Mouse (Mus musculus): ENCODE results near the gene Trak1.
"Not testable (repeated sequence)": the region's sequence is repeated elsewhere in the genome, so short reads cannot be mapped to it uniquely, and the experiment has no call there.

Gene Trak1

DNA sequence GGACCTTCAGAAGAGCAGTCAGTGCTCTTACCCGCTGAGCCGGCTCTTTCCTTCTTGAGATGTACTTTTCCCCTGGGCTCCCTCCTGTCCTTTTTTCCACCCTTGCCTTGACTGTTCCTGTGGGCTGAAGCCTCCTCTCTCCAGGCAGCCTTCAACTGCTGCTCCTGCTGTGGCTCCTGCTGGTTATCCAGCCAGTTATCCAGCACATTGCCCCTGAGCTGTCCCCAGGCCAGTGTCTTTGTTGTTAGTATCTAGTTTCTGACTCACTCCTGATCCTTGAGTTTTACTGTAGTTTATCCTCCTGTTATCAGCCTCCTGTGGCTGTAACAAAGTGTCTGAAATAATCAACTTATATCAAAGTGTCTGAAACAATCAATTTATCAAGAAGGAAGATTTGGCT, 23.8 kb downstream of the Trak1 start:
- no peak for DNase-seq

DNA sequence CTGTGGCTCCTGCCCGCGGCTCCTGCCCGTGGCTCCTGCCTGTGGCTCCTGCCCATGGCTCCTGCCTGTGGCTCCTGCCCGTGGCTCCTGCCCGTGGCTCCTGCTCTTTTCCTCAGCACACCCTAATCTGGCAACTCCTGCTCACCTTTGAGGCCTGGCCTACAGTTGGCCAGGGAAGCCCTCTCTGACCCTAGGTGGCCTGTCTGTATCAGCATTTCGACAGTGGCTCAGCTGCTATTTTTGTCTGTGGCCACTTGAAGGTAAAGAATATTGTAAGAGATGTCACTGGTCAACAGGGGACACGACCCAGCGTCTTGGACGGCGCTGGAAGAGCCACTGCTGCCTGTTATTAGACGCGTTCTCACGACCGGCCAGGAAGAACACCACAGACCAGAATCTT, 24.7 kb downstream of the Trak1 start:
- DNase-seq = no peak

DNA sequence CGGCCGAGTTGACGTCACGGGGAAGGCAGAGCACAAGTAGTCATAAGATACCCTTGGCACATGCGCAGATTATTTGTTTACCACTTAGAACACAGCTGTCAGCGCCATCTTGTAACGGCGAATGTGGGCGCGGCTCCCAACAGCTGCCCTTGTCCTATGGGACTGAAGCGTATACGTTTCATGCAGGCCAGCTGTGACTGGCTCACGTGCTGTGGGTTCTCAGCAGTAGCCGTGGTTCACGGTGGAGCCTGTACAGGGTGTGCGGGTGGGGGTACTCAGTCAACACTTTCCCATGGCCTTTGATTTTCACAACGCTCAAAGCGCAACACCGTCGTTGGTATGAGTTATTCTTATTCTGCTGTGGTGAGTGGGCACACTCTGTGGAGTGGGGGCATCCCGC, 31.0 kb downstream of the Trak1 start:
- not testable (repeated sequence) for DNase-seq

DNA sequence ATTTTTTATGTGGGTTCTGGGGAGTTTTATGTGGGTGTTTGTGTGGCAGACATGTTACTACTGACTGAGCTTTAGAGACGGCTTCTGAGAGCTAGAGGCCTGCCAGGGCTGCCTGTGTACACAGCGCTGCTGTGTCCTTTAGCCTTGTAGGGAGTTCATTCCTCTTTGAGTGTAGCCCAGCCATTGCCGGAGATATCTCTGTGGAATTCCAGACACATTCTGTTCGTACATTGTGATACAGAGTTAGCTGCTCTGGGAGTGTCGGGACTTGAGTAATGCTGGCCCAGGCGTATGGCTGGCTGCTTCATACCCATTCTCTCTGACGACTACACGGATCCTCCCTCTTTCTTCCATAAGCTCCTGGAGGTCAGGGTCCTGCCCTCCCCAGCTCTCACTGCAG, 31.9 kb downstream of the Trak1 start:
- no peak for DNase-seq

DNA sequence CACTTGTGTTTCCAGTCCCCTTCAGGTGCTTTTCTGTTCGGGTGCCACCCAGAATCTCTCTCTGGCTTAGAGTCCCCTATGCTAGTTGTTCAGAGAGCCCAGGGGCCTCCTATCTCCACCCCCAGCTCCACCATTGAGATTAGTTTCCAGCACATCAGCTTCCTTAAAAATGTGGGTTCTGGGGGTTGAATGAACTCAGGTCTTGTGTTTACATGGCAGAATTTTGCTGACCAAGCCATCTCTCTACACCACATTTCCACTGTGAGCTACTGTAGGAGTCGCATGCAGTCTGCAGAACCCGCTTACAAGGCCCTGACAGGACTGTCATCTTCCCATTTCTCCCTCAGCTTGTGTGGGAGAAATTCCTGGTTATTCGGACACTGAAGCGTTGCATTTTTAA, 32.8 kb downstream of the Trak1 start:
- no peak for DNase-seq

DNA sequence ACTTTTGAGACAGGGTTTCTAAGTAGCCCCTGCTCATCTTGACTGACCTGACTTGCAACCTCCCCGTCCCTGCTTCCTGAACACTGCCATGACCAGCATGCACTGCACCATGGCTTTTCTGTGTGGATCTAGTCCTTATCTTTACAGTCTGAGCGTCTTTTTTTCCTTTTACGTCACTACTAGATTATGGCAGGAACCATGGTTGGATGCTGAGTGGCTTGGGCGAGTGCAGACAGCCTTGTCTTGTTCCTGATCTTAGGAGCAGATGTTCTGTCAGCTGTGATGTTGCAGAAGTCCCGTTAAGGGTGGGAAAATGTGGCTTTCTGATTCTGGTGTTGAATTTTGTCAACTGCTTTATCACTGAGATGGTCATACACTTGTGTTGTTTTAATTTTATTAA, 34.1 kb downstream of the Trak1 start:
- no peak for DNase-seq

DNA sequence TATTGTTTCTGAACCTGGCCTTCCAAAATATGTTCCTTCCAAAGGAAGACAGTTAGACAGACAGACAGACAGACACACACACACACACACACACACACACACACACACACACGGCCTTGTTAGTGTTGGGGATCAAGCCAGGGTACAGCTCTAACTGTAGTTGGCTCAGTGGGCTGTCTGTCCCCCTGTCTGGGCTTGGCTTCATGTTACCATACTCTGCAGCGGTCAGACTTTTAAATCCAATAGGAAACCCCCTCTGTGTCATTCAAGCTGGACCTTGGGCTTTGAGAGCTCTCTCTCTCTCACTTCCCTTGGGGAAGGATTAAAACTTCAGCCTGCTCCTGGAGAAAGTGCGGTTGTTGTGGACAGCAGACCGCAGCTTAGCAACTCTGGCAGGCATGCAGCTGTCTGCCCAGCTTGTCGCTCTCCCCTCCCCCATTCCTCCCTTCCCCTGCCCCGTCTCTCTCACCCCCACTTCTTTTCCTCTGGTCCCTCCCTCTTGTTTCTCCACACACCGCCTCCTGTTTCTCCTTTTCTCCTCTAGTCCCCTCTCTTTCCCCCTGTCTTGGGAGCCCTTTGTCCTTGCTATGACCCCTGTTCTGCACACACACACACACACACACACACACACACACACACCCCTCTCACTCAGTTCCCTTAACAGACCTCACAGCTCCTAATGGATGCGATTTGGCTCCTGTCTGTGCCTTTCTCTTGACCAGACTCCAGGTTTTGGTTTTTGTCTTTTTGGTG, 34.8 kb downstream of the Trak1 start:
- DNase-seq = no peak

DNA sequence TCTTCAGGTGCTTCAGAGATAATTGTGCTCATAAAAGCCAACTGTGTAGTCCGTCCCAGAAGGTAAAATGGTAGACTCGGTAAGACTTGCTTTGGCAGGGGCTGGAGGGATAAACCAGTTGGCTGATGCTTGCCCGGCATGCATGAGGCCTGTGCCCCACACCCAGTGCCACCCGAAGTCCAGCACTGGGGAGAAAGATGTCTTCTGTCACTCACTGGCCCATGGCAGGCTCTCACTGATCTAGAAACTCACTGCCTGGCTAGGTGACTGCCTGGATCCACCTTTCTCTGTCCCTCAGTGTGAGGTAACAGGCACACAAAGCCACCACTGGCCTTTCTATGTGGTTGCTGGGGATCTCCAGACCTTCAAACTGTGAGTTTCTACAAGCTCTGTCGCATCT, 36.3 kb downstream of the Trak1 start:
- no peak for DNase-seq

DNA sequence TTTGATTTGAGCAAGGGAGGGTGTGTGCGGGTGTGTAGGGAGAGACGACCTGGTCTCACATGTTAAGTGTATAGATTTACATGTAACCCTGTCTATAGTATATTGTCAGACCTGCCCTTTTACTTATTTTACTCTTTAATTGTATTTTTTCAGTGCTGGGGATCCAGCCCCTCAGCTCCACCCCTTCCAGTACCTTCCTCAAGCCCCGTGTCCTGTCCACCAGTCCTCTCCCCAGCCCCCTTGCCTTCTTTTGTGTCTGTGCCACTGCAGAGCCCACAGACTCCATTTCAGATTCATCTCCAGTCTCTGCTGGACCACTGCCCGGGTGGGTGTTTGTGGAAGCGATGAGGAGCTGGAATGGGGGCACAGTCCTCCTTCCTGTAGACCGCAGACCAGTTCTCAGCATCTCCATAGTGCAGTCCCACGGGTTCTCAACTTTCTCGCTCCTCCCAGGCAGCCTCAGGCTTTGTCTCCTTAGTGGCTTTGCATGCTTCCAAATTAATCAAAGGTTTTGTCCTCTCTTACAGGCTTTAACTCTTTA, 37.1 kb downstream of the Trak1 start:
- no peak for DNase-seq

DNA sequence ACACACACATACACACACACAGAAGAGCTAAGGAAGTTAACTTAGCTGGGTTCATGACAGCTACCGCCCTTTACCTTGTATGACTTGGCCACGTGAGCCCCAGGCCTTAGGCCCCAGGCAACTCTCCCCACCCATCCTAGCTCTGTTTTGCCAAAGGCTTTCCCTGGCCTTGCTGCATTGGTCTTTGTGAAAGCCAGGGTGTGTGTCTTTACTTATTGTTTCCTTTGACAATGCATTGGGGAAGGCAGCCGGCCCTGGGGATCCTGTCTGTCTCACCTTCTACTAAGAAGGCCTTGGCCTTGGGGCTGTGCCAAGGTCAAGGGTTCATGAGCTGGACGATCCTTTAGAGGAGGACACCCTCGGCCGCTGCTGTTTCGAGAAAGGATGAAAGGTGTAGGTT, 38.3 kb downstream of the Trak1 start:
- no peak for DNase-seq

DNA sequence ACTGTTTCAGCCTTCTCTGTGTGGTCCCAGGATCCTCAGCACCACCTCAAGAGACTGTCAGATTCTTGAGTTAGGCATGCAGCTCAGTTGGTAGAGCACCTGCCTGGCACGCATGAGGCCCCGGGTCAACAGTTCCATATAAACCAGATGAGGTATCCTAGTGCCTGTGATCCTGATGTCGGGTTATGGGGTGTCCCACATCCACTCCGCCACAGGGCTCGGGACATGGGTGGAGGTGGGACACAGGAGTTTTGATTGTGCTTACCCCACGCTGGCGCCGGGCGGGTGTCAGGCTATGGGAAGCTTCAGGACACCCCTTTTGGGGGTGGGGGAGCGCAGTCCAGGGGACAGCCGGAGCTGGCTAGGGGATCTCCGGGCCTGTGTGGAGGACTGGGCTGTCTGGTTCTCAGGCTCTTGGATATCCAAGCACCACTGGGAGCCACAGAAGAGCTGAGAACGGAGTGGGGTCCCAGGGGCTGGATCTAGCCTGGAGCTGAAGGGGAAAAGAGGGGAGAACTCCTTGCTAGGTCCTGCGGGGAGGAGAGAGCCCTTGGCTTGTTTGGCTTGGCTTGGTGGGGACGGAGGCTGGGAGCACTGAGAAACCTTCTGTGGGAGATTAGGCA, 39.1 kb downstream of the Trak1 start:
- no peak for DNase-seq

DNA sequence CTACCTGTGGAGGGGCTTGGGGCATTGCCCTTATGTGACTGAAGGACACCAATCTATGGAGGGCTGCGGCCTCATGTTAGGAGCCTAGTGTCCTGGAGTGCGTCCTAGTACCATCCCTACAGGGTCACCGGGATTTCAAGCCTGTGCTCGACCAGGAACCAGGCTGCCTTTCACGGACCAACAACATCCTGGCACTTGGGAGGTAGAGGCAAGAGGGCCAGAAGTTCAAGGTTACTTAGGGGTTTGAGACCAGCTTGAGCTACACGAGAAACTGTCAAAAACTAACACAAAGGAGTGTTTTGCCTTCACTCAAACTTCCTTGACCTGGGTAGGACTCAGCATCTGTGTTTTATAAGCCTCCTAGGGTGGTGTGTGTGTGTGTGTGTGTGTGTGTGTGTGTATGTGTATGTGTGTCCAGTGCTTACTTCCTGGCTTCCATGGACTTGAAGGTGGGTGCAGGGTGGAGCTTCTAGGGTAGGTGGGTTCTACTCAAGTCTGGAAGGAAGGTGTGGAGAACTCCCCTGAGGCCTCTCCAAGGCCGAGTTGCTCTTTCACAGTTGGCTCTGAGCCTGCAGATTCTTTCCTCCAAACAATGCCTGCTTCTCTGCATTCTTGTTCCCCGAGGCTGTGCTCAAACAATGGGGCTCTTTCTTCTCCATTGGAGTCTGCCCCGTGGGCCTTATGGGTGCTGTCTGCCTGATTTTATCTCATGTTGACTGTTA, 40.1 kb downstream of the Trak1 start:
- no peak for DNase-seq

DNA sequence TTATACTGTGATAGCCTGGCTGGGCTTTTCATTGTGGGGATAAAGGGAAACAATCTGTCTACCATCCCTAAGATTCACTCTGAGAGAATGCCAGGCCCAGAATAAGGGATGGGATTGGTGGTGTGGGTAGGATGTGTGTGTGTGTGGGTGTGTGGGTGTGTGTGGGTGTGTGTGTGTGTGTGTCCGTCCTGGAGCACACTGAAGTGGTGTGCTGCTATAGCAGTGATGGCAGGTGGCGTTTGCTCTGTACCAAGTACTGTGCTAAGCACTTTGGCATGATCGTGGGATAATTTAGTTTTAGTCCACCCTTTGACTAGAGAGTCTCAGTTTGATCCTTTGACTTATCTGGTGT, 40.6 kb downstream of the Trak1 start:
- no peak for DNase-seq

DNA sequence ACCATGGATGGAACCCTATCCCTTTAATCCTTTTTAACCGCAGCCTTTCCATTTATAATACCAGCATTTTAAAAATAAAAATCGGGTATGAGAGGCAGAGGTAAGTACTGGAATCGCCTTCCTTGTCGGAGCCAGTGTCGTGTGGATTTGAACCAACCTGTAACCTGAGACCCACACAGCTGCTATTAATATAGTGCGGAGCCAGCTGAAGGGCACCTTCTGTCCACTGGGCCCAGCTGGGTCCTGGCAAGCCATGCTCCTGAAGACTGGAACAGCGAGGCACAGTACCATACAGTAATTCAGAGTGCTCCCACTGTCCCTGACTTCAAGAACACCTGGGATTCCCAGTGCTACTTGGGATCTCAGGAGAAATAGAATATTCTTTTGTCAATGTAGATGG, 44.5 kb downstream of the Trak1 start:
- DNase-seq = no peak

DNA sequence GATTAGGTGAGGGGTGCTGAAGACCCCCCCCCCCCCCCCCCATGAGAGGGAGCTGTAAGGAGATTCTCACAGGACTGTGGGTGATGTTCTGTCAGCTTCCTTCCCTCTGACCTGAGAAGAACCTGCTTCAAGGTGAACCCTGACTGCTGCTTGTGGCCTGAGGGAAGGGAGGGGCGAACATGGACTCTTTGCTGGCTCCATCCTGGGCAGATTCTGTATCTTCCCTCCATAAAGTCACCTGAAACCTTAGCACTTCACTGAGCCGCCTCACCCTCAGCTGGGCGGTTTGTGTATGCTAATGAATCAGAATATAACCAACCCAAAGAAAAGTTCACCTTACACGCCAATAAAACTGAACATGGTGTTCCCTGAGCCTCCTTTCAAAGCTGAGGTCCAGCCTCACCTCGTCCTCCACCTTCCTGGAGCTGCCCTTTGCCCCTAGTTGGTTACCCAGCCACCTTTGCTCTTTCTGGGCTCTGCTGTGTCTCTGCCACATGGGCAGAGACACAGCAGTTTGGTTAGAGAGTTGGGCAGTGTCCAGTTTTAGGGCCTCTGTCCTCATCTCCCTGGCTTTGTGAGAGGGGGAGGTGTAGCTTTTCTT, 45.3 kb downstream of the Trak1 start:
- no peak for DNase-seq

DNA sequence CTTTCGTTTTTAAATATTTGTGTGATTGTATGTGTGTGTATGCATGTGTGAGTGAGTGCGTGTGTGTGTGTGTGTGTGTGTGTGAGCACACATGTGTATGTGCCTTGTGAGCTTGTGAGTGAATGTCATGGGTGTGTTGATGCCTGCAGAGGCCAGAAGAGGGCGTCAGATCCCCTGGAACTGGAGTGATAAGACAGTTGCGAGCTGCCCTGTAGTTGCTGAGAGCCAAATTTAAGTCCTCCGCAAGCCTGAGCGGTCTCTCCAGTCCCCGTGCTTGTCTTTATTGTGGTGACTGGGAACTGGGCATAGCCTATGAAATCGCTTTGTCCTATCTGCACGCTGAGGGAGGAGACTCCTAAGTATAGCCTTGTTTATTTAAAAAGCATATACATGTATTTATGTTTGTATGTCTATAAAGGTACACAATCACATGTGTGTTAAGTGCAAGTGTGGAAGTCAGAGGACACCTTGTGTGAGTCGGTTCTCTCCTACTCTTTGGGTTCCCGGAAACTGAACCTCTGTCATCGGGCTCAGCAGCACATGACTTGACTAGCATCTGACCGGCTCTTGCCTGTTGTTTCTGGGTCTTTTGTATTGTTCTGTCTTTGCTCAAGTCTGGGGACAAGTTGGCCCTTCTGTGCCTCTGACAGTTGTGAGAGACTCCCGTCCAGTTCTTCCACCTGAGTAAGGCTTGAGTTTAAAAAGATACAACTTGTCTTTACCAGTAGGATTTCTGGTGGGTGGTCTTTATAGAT, 46.0 kb downstream of the Trak1 start:
- DNase-seq = no peak

DNA sequence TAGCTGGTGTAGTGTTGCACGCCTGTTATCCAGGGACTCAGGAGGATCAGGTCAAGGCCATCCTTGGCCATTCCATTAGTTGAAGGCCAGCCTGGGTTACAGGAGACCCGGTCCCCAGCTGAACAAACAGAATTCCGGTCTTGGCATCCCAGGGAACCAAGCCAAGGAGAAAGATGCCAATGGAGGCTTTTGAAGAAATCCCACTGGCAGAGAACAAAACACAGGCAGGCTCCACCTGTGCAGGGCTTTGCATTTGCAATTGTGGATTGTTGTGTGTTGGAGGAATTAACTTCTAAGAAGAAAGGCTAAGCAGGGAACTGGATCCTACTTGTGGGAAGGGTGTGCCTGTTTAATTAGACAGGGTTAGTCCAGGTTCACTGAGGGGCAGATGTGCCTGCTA, 47.0 kb downstream of the Trak1 start:
- DNase-seq = no peak

DNA sequence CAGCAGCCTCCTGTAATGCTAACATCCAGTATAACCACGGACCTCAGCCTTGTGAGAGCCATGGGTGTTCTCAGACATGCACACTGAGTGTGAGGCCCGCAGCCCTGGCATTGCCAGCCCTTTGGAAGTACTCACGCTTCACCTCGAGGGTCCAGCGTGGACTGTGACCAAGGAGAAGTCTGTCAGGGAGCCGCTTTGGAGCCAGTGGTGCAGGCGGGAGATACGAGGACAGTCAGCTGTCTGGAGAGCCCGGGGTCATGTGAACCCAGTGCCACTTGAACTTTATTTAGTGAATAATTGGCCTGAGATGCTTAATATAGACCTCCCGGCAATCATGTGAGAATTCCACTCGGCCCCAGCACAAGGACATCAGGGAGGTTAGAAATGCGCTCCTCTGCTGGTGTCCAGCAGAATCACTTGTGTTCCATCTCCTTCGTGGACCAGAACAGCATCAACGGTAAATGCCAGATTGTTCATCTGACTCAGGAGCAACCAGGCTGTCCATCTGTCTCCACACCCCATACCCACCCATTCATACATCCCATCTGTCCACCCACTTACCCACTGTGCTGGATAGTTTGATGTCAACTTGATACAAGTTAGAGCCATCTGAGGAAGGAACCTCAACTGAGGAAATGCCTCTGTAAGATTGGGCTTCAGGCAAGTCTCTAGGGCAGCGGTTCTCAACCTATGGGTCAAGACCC, 48.3 kb downstream of the Trak1 start:
- no peak for DNase-seq

DNA sequence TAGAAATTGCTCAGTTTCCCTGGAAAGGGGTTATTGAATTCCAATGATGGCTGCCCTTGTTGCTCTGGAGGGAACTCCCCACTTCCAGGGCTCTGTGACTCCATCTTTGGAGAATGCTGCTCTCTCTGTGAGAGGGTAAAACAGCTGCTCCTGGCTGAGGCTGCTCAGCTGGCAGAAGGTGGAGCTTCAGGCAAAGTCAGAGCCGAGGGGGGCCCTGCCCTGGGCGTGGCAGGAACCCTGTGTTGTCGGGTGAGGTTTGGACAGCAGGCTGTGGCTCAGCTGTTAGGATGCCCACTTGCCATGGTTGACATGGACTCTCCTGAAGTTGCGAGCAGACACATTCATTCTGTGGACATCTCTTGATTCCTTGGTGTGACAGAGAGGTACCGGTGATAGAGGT, 49.3 kb downstream of the Trak1 start:
- DNase-seq = no peak

DNA sequence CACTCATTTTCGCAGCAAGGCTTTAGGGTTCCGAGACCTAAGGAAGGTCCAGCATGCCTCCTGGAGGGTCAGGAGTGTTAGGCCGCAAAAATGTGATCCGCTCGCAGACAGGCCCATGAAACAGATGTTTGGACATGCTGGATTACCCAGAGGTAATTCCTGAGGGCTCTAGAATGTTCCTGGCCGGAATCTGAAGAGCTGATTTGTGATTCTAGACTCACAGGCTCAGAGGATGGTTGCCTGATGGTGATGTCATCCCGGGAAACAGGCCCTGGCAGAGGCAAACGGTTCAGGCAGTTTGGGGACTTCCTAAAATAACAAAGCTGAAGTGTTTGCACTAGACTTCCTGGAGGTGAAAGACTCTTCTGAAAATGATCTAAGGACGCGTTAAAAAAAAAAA, 50.7 kb downstream of the Trak1 start:
- no peak for DNase-seq

DNA sequence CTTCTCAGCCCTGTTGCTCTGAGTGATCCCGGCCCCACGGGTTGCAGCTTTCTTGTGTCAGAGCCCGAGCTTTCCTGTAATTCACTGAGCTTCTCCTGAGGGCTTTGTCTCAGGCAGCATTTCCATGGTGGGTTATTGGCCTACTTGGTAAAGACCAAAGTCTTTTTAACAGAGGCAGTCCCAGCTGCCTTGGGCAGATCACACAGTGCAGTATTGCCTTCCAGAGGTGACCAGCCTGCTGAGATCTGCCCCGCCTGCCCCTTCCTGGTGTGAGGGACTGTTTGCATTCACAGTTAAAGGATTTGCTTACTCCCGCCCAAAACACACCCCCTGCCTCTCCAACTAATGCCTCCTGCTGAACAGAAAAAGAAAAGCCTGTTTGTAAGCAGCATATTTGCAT, 51.2 kb downstream of the Trak1 start:
- DNase-seq = no peak

DNA sequence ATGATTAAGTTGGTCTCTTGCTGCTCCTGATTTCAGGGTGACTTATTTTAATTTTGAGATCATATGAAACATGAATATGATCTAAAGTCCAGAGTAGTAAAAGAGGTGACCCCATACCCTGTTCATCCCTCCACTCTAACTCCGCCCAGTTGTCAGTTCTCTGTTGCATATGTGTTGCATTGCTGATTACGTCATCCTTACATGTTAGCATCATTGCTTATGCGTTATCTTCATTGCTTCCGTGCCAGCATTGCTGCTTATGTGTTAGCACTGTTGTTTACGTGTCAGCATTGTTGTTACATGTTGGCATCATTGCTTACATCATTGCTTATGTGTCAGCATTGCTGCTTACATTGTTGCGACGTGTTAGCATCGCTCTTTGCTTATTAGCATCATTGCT, 51.8 kb downstream of the Trak1 start:
- no peak for DNase-seq

All from layer of hippocampus, adult 9-11 months (tissue).